ENCODE assay signal across 8 mouse cellular contexts in genomic region chr1:152817794-152818193, GRCm38 (mm10). TPM values are rescaled to one million over a fixed set of nuclear protein-coding genes. Genes with fewer than 3 reads are reported as not detected.
DNase-seq lines count a peak whose midpoint lies in the region; ATAC-seq and TF ChIP-seq lines count a peak whose summit lies in the region.

No protein-coding gene starts in this region.

- peaks cover 40% of the 10 kb centered on the region for H3K4me1 ChIP-seq in forebrain, embryonic 15.5 days
- peaks cover 8% of the 10 kb centered on the region for H3K4me1 ChIP-seq in lung, embryonic 16.5 days (replicated peaks; ENCODE audit: control insufficient read depth, insufficient read depth, low read length)
- peaks cover 35% of the 10 kb centered on the region for H3K4me1 ChIP-seq in spleen, adult 2 months (ENCODE audit: control insufficient read depth, insufficient read depth, insufficient read length)

- H3K9ac ChIP-seq in forebrain, embryonic 15.5 days (replicated peaks), result no peak overlapping the region
- no peak overlapping the region for H3K9ac ChIP-seq in lung, embryonic 16.5 days (ENCODE audit: low read length)

- no peaks in the 10 kb centered on the region for H3K36me3 ChIP-seq in forebrain, embryonic 15.5 days
- no peaks in the 10 kb centered on the region for H3K36me3 ChIP-seq in lung, embryonic 16.5 days (ENCODE audit: control insufficient read depth, insufficient read depth, low read length)
- peaks cover 16% of the 10 kb centered on the region; the same call in 1 of the 2 replicates for H3K36me3 ChIP-seq in spleen, adult 2 months (ENCODE audit: control insufficient read depth, insufficient read depth, low read length)

- 20% methylated on average over 10 of the region's 10 CpGs for WGBS in forebrain, embryonic 15.5 days
- WGBS in lung, embryonic 16.5 days, result 47% methylated on average over 10 of the region's 10 CpGs
- 39% methylated on average over 10 of the region's 10 CpGs for WGBS in spleen, adult 2 months

- TF ChIP-seq CTCF in spleen, adult 2 months (IDR thresholded peaks at IDR 0.05; ENCODE audit: extremely low read depth, insufficient read depth, insufficient read length, insufficient replicate concordance), result no peak

- H3K4me3 ChIP-seq in forebrain, embryonic 15.5 days, result no peak overlapping the region
- no peak overlapping the region for H3K4me3 ChIP-seq in lung, embryonic 16.5 days (ENCODE audit: low read length)
- H3K4me3 ChIP-seq in spleen, adult 2 months (ENCODE audit: extremely low read depth, insufficient read depth, insufficient read length), result no peak overlapping the region; the same call in 1 of the 2 replicates

- DNase-seq in left cerebral cortex, postnatal 14 days (ENCODE audit: low spot score in 2 of 2), result peak; percentile 49 to 59
- no peak for DNase-seq in left cerebral cortex, adult 9 months (ENCODE audit: low spot score in 2 of 2)
- DNase-seq in heart, postnatal 4 days, result peak; percentile 63
- DNase-seq in spleen, adult 2 months (ENCODE audit: low read depth in 1 of 2, low spot score in 2 of 2), result peak; percentile 71 to 79
- DNase-seq in thymus, postnatal 14 days, result no peak
- DNase-seq in cerebellum, adult 18-20 months, result no peak

- no peaks in the 10 kb centered on the region for H3K9me3 ChIP-seq in forebrain, embryonic 15.5 days
- no peaks in the 10 kb centered on the region for H3K9me3 ChIP-seq in lung, embryonic 16.5 days (ENCODE audit: control insufficient read depth, low read length)

- peak overlapping the region; percentile 90 for H3K27ac ChIP-seq in forebrain, embryonic 15.5 days (replicated peaks)
- peak overlapping the region; percentile 43; the same call in 1 of the 2 replicates for H3K27ac ChIP-seq in lung, embryonic 16.5 days (ENCODE audit: low read length)
- H3K27ac ChIP-seq in spleen, adult 2 months (ENCODE audit: insufficient read depth, low read length), result peak overlapping the region; percentile 96

- no peak for TF ChIP-seq POLR2A in spleen, adult 2 months (IDR thresholded peaks at IDR 0.05; ENCODE audit: low read depth, low read length)

- ATAC-seq in forebrain, embryonic 15.5 days (replicated peaks), result no peak
- peak; percentile 53 for ATAC-seq in lung, embryonic 16.5 days (ENCODE audit: low read depth)

- intact Hi-C loops in left cerebral cortex, postnatal 14 days (cut with DNase I), result no loop called here

- no peaks in the 10 kb centered on the region for H3K27me3 ChIP-seq in forebrain, embryonic 15.5 days
- no peaks in the 10 kb centered on the region for H3K27me3 ChIP-seq in lung, embryonic 16.5 days (ENCODE audit: control insufficient read depth, insufficient read depth, low read depth, low read length)
- no peaks in the 10 kb centered on the region for H3K27me3 ChIP-seq in spleen, adult 2 months (ENCODE audit: control insufficient read depth, insufficient read depth, low read length)

- no peak overlapping the region for H3K4me2 ChIP-seq in forebrain, embryonic 15.5 days (replicated peaks)
- H3K4me2 ChIP-seq in lung, embryonic 16.5 days (ENCODE audit: low read depth, low read length), result no peak overlapping the region

RNA-seq across cellular contexts. Expression of gene Ncf2, which starts 17.8 kb away (rescaled TPM):
- total RNA-seq in left cerebral cortex, postnatal 14 days (2021), result 1 to 10 TPM; 3.4 to 3.9 TPM
- 2.0 and 2.3 TPM in 2 replicates for polyA plus RNA-seq in forebrain, embryonic 15.5 days (2015; fragmentation: Nextera tagmentation; extraction: Ambion mirVana)
- total RNA-seq in heart, postnatal 4 days (2021), result 1 to 10 TPM; 2.1 to 3.0 TPM
- polyA plus RNA-seq in lung, embryonic 16.5 days (2015; fragmentation: Nextera tagmentation; extraction: Ambion mirVana), result 5.5 and 5.9 TPM in 2 replicates
- polyA plus RNA-seq in spleen, adult 2 months (2012; rRNA removed), result 29.7 and 33.7 TPM in 2 replicates

RNA-seq across cellular contexts. Expression of gene Arpc5, which starts 51.5 kb away (rescaled TPM):
- total RNA-seq in left cerebral cortex, postnatal 14 days (2021), result 100 to 1,000 TPM; 146 to 147 TPM
- polyA plus RNA-seq in forebrain, embryonic 15.5 days (2015; fragmentation: Nextera tagmentation; extraction: Ambion mirVana), result 377 and 388 TPM in 2 replicates
- total RNA-seq in heart, postnatal 4 days (2021), result 100 to 1,000 TPM in 1 of 2 experiments, 10 to 100 TPM in 1; 98.7 to 103 TPM
- 274 and 285 TPM in 2 replicates for polyA plus RNA-seq in lung, embryonic 16.5 days (2015; fragmentation: Nextera tagmentation; extraction: Ambion mirVana)
- polyA plus RNA-seq in spleen, adult 2 months (2012; rRNA removed), result 91.9 and 147 TPM in 2 replicates

RNA-seq across cellular contexts. Expression of gene Rgl1, which starts 51.6 kb away (rescaled TPM):
- total RNA-seq in left cerebral cortex, postnatal 14 days (2021), result 100 to 1,000 TPM; 103 to 105 TPM
- 21.2 and 22.8 TPM in 2 replicates for polyA plus RNA-seq in forebrain, embryonic 15.5 days (2015; fragmentation: Nextera tagmentation; extraction: Ambion mirVana)
- 10 to 100 TPM; 70.8 to 73.7 TPM for total RNA-seq in heart, postnatal 4 days (2021)
- 49.1 and 53.4 TPM in 2 replicates for polyA plus RNA-seq in lung, embryonic 16.5 days (2015; fragmentation: Nextera tagmentation; extraction: Ambion mirVana)
- 14.4 and 14.7 TPM in 2 replicates for polyA plus RNA-seq in spleen, adult 2 months (2012; rRNA removed)

Comparison
In these comparisons a context has a peak if more than half of its experiments do, and no peak if none do; other contexts are left out.
1. DNase-seq: peak in left cerebral cortex, postnatal 14 days (2 of 2), heart, postnatal 4 days (single experiment) and spleen, adult 2 months (2 of 2); none in left cerebral cortex, adult 9 months (0 of 2), thymus, postnatal 14 days (single experiment) and cerebellum, adult 18-20 months (0 of 2).
2. H3K27ac ChIP-seq: peak in every context shown above with its lines; median percentile 96 in spleen, adult 2 months; 90 in forebrain, embryonic 15.5 days; 43 in lung, embryonic 16.5 days.